Mouse (Mus musculus) stomach, postnatal 0 days (tissue): ENCODE measurements around the gene Usp2.

Experiments
- CTCF ChIP-seq: IDR thresholded peaks from 2 replicates; pipeline ENCODE4 v1.5.1; 2016; ENCODE audit warnings: antibody characterized with exemption, low read depth, mild to moderate bottlenecking, moderate library complexity
- EP300 ChIP-seq: optimal IDR thresholded peaks from 2 replicates; pipeline ENCODE3; 2016; ENCODE audit warnings: antibody characterized with exemption

- TF ChIP-seq CTCF, result no peak
- TF ChIP-seq EP300, result no peak
Measured at GRCm38 (mm10) chr9:44094737-44095136, 27.9 kb downstream of the Usp2 start.
